ENCODE assay signal across 35 mouse cellular contexts in genomic region chr15:91043263-91043662, GRCm38 (mm10). TPM values are rescaled to one million over a fixed set of nuclear protein-coding genes. Genes with fewer than 3 reads are reported as not detected.
"Had no signal": no experiment of that assay in that cellular context is flagged by ENCODE, and none has a peak within 500 bp of the region (broad histone marks: within the 10 kb centered on the region; RNA-seq: fewer than 3 reads in every experiment).

No protein-coding gene starts in this region.

- H3K27me3 ChIP-seq: heart, embryonic 12.5 days; heart, embryonic 13.5 days; heart, embryonic 15.5 days; hindbrain, embryonic 12.5 days; hindbrain, embryonic 13.5 days; hindbrain, embryonic 15.5 days; intestine, embryonic 15.5 days; kidney, embryonic 15.5 days had no signal

- ATAC-seq: hindbrain, embryonic 16.5 days; hindbrain, postnatal 0 days; inflammation-experienced regulatory T-cells, adult 6 months; intestine, embryonic 15.5 days; intestine, embryonic 16.5 days; intestine, postnatal 0 days had no signal

- H3K4me2 ChIP-seq: heart, embryonic 11.5 days; heart, embryonic 12.5 days; heart, embryonic 13.5 days; heart, embryonic 15.5 days; hindbrain, embryonic 12.5 days; hindbrain, embryonic 13.5 days; hindbrain, embryonic 14.5 days; hindbrain, embryonic 15.5 days; intestine, embryonic 15.5 days; kidney, embryonic 15.5 days had no signal

- H3K27ac ChIP-seq: heart, embryonic 10.5 days; heart, embryonic 13.5 days; heart, embryonic 15.5 days; hindbrain, embryonic 10.5 days; hindbrain, embryonic 12.5 days; hindbrain, embryonic 13.5 days; hindbrain, embryonic 14.5 days; hindbrain, embryonic 15.5 days; hindbrain, postnatal 0 days; intestine, embryonic 15.5 days; kidney, embryonic 15.5 days; kidney, postnatal 0 days; layer of hippocampus, adult 2 months had no signal

- H3K9ac ChIP-seq: heart, embryonic 12.5 days; heart, embryonic 13.5 days; heart, embryonic 15.5 days; hindbrain, embryonic 12.5 days; hindbrain, embryonic 13.5 days; hindbrain, embryonic 14.5 days; hindbrain, embryonic 15.5 days; intestine, embryonic 15.5 days; kidney, embryonic 15.5 days had no signal

- H3K4me1 ChIP-seq: heart, embryonic 10.5 days; heart, embryonic 15.5 days; intestine, embryonic 15.5 days; kidney, embryonic 15.5 days had no signal

- DNase-seq: heart, postnatal 10 days; heart, postnatal 14 days; heart, postnatal 36 days; heart, postnatal 4 days; kidney, adult 11 months; kidney, adult 18-20 months; kidney, adult 2 months; kidney, adult 8-10 months; kidney, adult 9 months; kidney, postnatal 10 days; kidney, postnatal 14 days; kidney, postnatal 25 days; kidney, postnatal 36 days; kidney, postnatal 4 days; layer of hippocampus, adult 9-11 months; layer of hippocampus, postnatal 36 days had no signal

- H3K9me3 ChIP-seq: heart, embryonic 10.5 days; heart, embryonic 12.5 days; heart, embryonic 13.5 days; heart, embryonic 15.5 days; hindbrain, embryonic 10.5 days; hindbrain, embryonic 12.5 days; hindbrain, embryonic 13.5 days; hindbrain, embryonic 15.5 days; intestine, embryonic 15.5 days; kidney, embryonic 15.5 days had no signal

- H3K4me3 ChIP-seq: heart, embryonic 10.5 days; heart, embryonic 12.5 days; heart, embryonic 13.5 days; heart, embryonic 15.5 days; hindbrain, embryonic 10.5 days; hindbrain, embryonic 12.5 days; hindbrain, embryonic 13.5 days; hindbrain, embryonic 15.5 days; intestine, embryonic 15.5 days; kidney, embryonic 15.5 days; layer of hippocampus, adult 2 months had no signal

- H3K36me3 ChIP-seq: heart, embryonic 10.5 days; heart, embryonic 12.5 days; heart, embryonic 13.5 days; heart, embryonic 15.5 days; hindbrain, embryonic 12.5 days; hindbrain, embryonic 13.5 days; hindbrain, embryonic 15.5 days; intestine, embryonic 15.5 days; kidney, embryonic 15.5 days had no signal

RNA-seq across cellular contexts. Expression of gene Kif21a, which starts 6.5 kb away (rescaled TPM):
- polyA plus RNA-seq: inflammation-experienced regulatory T-cells, adult 6 months had no signal
